Comparison of ENCODE assay signal across 13 mouse cellular contexts in the genomic region with DNA sequence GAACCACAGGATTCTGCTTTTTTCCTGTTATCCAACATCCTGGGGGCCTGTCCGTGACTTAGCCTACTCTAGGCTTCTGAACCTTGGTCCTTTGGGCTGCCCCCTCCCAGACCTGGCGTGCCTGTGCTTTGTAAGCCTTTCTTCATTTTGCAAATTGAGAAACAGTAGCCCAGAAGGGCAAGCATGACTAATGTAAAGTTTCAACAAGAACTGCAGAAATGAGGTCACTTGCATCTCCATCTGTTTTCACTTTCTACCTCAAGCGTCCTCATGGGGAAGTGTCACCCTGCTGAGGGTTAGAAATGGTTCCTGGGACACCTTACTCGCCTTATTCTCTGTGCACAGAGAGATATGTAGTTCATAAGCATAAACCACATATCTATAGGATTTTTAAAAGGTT. TPM values are rescaled to one million over a fixed set of nuclear protein-coding genes. Genes with fewer than 3 reads are reported as not detected.
"Had no signal": no experiment of that assay in that cellular context is flagged by ENCODE, and none has a peak within 500 bp of the region (broad histone marks: within the 10 kb centered on the region; RNA-seq: fewer than 3 reads in every experiment).

No protein-coding gene starts in this region.

- H3K27me3 ChIP-seq: liver, embryonic 15.5 days; midbrain, embryonic 15.5 days; neural tube, embryonic 12.5 days; stomach, embryonic 15.5 days had no signal

- H3K4me2 ChIP-seq: liver, embryonic 11.5 days; liver, embryonic 15.5 days; midbrain, embryonic 15.5 days; neural tube, embryonic 12.5 days; stomach, embryonic 15.5 days had no signal

- H3K27ac ChIP-seq: layer of hippocampus, adult 2 months; liver, embryonic 15.5 days; midbrain, embryonic 15.5 days; neural tube, embryonic 12.5 days; stomach, embryonic 15.5 days had no signal

- DNase-seq: kidney, adult 18-20 months; left cerebral cortex, postnatal 4 days; lung, adult 2 months; right cerebral cortex, postnatal 14 days; thymus, postnatal 36 days had no signal

- H3K36me3 ChIP-seq: liver, embryonic 15.5 days; midbrain, embryonic 15.5 days; stomach, embryonic 15.5 days had no signal

- ATAC-seq: lung, postnatal 0 days; midbrain, embryonic 15.5 days had no signal

- H3K9ac ChIP-seq: liver, embryonic 15.5 days; midbrain, embryonic 15.5 days; neural tube, embryonic 12.5 days; stomach, embryonic 15.5 days had no signal

- H3K4me1 ChIP-seq: stomach, embryonic 15.5 days had no signal

- H3K4me3 ChIP-seq: layer of hippocampus, adult 2 months; liver, embryonic 15.5 days; midbrain, embryonic 15.5 days; neural tube, embryonic 12.5 days; stomach, embryonic 15.5 days had no signal

- H3K9me3 ChIP-seq: liver, embryonic 15.5 days; midbrain, embryonic 15.5 days; neural tube, embryonic 12.5 days; stomach, embryonic 15.5 days had no signal

RNA-seq across cellular contexts. Expression of a gene that starts 27.8 kb away (rescaled TPM):
- total RNA-seq: neutrophil, adult 5-6 weeks had no signal
